Mouse (Mus musculus) intestine, postnatal 0 days (tissue): ENCODE measurements around the gene 3110009E18Rik. TPM values are rescaled to one million over a fixed set of nuclear protein-coding genes. Genes with fewer than 3 reads are reported as not detected.

Experiments
- ATAC-seq: fragments of 200-750 bp; cut with Nextera tagmentation; 2 replicates; pipeline ENCODE4 v1.8.0; 2017; ENCODE audit warnings: mild to moderate bottlenecking, moderate TSS enrichment, moderate library complexity
- H3K27ac ChIP-seq: fragments of 300-500 bp; sonication (generic); 2 replicates; pipeline ENCODE4 v1.5.1; 2014; ENCODE audit warnings: mild to moderate bottlenecking, low read depth, low read length, moderate library complexity
- H3K27me3 ChIP-seq: fragments of 300-500 bp; sonication (generic); replicated peaks from 2 replicates; pipeline ENCODE4 v1.6.1; 2014; ENCODE audit warnings: low read length, mixed read lengths; ENCODE audit not compliant: control insufficient read depth, insufficient read depth
- H3K36me3 ChIP-seq: fragments of 300-500 bp; sonication (generic); 2 replicates; pipeline ENCODE4 v1.6.1; 2014; ENCODE audit warnings: mild to moderate bottlenecking, moderate library complexity; ENCODE audit not compliant: control insufficient read depth, insufficient read depth
- H3K4me1 ChIP-seq: fragments of 300-500 bp; sonication (generic); replicated peaks from 2 replicates; pipeline ENCODE4 v1.6.1; 2014; ENCODE audit warnings: antibody characterized with exemption, low read length, mixed read lengths; ENCODE audit not compliant: control insufficient read depth, insufficient read depth
- H3K4me2 ChIP-seq: fragments of 300-500 bp; sonication (generic); replicated peaks from 2 replicates; pipeline ENCODE4 v1.6.1; 2014; ENCODE audit warnings: low read depth, mild to moderate bottlenecking, moderate library complexity
- H3K4me3 ChIP-seq: fragments of 300-500 bp; sonication (generic); 2 replicates; pipeline ENCODE4 v1.5.1; 2014; ENCODE audit warnings: low read depth, low read length
- H3K9ac ChIP-seq: fragments of 300-500 bp; sonication (generic); 2 replicates; pipeline ENCODE4 v1.6.1; 2014; ENCODE audit warnings: mild to moderate bottlenecking, low read depth, low read length
- H3K9me3 ChIP-seq: fragments of 300-500 bp; sonication (generic); 2 replicates; pipeline ENCODE4 v1.6.1; 2016; ENCODE audit warnings: mixed run types; ENCODE audit not compliant: control insufficient read depth
- CTCF ChIP-seq: sonication (generic); IDR thresholded peaks from 2 replicates; pipeline ENCODE4 v1.5.1; 2016; ENCODE audit warnings: low read depth, mild to moderate bottlenecking, control low read depth, antibody characterized with exemption, moderate library complexity
- WGBS: fragments of 180-500 bp; shearing (Covaris S2); extraction: QIAGEN DNeasy Blood & Tissue Kit; methylation state at CpG from one replicate; pipeline ENCODE4 v1.1.7; 2014; 5-methylcytosine and 5-hydroxymethylcytosine counted together
- polyA plus RNA-seq: library from polyadenylated mRNA; unstranded; fragments of >200 nt; fragmentation: Nextera tagmentation; extraction: Ambion mirVana; gene quantifications from 2 replicates; pipeline ENCODE4 v1.2.1, GENCODE M21; 2015

3110009E18Rik gene
- polyA plus RNA-seq: 8.2 and 8.7 TPM in 2 replicates

DNA sequence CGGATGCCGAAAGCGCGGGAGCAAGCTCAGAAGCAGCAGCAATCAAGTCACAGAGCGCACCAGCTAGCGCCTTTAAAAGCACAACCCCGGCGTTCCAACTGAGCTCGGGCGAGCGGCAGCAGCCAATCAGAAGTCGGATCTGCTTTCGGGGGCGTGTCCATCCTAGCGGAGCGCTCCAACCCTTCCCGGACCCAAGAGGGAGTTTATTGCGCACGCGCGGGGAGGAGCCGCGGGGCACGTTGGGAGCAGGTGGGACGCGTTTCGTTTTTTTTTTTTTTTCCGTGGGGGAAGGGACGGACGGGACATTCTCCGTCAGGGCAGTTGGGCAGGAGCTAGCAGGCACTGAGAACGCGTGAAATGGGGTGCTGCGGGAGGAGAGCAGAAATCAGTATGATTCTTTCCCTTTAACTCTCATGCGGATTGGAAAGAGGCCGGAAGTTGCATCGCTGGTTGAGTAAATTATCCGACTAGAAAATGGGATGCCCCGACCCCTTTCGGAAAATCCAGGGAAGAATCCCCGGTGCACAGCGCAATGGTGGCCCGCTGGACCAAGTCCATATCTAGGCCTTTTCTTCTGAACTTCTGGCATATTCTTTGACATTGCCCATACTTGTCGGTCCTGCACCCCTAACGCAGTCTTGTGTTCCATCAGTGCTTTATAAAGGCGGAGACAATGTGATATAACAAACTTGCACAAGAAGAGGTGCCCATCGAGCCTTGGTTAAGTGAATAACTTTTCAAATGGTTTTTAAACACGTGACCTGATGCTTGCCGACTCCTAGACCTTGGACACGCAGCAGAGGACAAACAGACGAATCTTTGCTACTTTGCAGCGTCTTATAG lies at the start of gene 3110009E18Rik, which contains the start of gene Dbi:
Gene 3110009E18Rik, plus strand, starts transcription at position 219 of the 843 bp plus-strand sequence.
Gene Dbi, minus strand, starts transcription at position 110 of the 843 bp plus-strand sequence.
- Histone ChIP-seq H3K4me2 (peak within 1 kb of the TSS; percentile 74), H3K4me3 (peak within 1 kb of the TSS; percentile 49), H3K9me3 (no peaks in the 10 kb centered on the region), H3K4me1 (0 out of 2 replicates have a peak, but pooled peaks cover 12% of the 10 kb centered on the region), H3K27me3 (no peaks in the 10 kb centered on the region), H3K27ac (peak within 1 kb of the TSS; percentile 91), H3K9ac (peak within 1 kb of the TSS; percentile 51), H3K36me3 (peaks cover 7% of the 10 kb centered on the region; the same call in 1 of the 2 replicates)
- under 1% methylated on average over 52 of the region's 52 CpGs for WGBS
- peak; percentile 44 for TF ChIP-seq CTCF
- peak; percentile 87 for ATAC-seq

DNA sequence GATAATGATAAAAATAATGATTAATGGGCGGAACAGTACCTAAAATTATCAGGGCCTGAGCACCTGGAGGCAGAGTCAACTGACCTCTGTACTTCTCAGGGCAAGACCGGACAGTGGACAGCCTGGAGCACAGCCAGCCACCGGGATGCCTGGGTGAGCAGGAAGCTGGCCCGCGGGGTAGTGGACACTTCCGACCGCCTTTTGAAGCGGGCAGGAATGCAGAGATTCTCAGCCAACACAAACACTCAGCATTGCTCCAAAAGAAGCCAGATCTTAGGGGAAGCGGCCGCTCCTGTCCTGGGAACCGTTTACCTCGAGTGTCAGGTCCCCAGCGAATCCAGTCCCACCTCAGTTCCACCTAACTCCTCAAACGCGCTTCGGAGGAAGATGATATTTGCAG lies 48.1 kb upstream of the 3110009E18Rik start:
- peak overlapping the region; percentile 96 for H3K27ac ChIP-seq

DNA sequence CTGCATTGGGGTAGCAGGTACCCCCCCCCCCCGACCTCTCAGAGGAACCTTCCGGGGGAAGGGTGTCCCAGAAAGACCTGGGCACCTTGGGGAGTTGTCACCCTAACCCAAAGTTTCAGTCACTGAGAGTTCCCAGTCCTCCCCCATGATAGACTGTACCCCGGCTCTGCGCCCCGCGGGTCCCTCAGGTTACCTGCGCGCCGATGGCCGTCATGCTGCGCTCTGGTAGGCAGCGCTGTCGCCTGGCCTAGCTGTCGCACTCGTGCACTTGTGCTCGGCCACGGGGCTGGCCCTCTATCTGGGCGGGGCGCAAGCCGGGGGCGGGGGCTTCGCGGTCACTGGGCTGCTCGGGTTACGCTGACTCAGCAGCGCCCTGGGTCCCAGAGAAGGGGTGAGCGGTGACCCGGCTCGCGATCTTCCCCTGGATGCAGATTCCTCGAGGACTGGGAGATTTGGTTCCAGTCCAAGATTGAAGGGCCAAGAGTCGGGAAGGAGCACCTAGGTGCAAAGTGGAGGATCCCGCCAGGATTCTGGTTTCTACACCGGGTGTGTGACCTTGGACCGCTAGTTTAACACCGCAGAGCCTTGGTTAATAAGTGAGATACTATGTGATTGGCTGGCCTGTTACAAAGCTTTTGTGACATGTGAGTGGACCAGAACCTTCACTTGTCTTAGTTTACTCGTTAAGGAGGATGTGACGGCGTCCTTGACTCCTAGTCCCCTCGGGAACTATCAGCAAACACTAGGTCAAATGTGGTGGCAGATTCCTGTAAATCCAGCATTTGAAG lies 47.3 kb upstream of the 3110009E18Rik start, which contains the start of gene Tmem37:
Gene Tmem37, minus strand, starts transcription at position 556 of the 788 bp plus-strand sequence.
- TF ChIP-seq CTCF: no peak; the same call in 1 of the 2 replicates
- 3% methylated on average over 40 of the region's 40 CpGs for WGBS

More for the DNA sequence above, 48.1 kb upstream of the 3110009E18Rik start:
- ATAC-seq: no peak
- peak overlapping the region; percentile 77 for H3K9ac ChIP-seq
- no peaks in the 10 kb centered on the region for H3K27me3 ChIP-seq
- TF ChIP-seq CTCF: no peak
- H3K4me3 ChIP-seq: peak overlapping the region; percentile 54
- peak overlapping the region; percentile 76 for H3K4me2 ChIP-seq
- WGBS: 5% methylated on average over 16 of the region's 16 CpGs
- H3K4me1 ChIP-seq: peaks cover 11% of the 10 kb centered on the region; the same call in 1 of the 2 replicates
- no peaks in the 10 kb centered on the region for H3K9me3 ChIP-seq
- peaks cover 5% of the 10 kb centered on the region for H3K36me3 ChIP-seq

DNA sequence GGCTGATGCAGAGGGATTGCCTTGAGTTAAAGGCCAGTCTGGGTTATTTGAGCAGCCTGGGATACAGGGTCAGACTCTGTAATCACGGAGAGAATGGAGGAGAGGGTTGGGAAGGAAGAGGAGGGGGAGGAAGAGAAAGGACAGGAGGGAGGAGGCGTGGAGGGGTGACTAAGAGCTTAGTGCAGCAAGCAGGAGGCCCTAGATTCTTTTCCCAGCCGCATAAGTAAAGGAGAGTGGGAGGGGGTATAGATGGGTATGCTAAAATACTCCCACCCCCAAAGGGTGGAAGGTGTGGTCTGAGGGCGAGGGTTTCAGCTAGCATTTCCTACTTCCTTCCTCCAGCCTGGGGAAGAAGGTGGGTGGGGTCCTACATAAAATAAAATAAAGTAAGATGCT lies 46.7 kb upstream of the 3110009E18Rik start:
- H3K27ac ChIP-seq: peak overlapping the region; percentile 96
- H3K4me3 ChIP-seq: peak overlapping the region; percentile 54
- no peak for ATAC-seq
- H3K9me3 ChIP-seq: no peaks in the 10 kb centered on the region
- H3K4me1 ChIP-seq: peaks cover 10% of the 10 kb centered on the region; the same call in 1 of the 2 replicates
- no peak for TF ChIP-seq CTCF
- H3K9ac ChIP-seq: 0 out of 2 replicates have a peak overlapping the region, but pooled peaks have one; percentile 77
- no peaks in the 10 kb centered on the region for H3K27me3 ChIP-seq
- no peaks in the 10 kb centered on the region for H3K36me3 ChIP-seq
- peak overlapping the region; percentile 76 for H3K4me2 ChIP-seq
- WGBS: 28% methylated on average over 4 of the region's 4 CpGs

More for the DNA sequence above, 47.3 kb upstream of the 3110009E18Rik start, which contains the start of gene Tmem37:
- peak; percentile 76 for ATAC-seq
- H3K9ac ChIP-seq: peak within 1 kb of the TSS; percentile 77
- H3K4me2 ChIP-seq: peak within 1 kb of the TSS; percentile 76
- peak within 1 kb of the TSS; percentile 54 for H3K4me3 ChIP-seq
- no peaks in the 10 kb centered on the region for H3K27me3 ChIP-seq
- H3K27ac ChIP-seq: peak within 1 kb of the TSS; percentile 96
- H3K4me1 ChIP-seq: peaks cover 11% of the 10 kb centered on the region; the same call in 1 of the 2 replicates
- no peaks in the 10 kb centered on the region for H3K36me3 ChIP-seq
- H3K9me3 ChIP-seq: no peaks in the 10 kb centered on the region

DNA sequence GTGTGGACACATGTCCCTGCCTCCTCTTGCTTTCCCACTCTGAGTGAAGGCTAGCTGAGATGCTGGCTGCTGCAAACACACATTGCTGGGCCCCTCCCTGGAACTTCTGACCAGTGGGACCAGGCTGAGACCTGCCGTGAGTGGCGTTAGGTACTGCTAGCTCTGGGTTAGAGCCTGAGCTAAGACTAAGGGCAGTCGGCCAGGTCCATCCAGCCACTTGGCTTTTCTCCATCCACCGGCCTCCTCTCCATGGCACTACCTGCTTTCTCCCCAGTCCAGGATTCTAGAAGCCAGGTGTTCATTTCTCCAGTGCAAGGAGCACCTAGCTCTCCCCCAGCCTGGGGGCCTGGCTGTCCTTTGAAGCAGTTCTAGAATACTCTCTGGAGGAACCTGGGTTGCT lies 46.1 kb upstream of the 3110009E18Rik start:
- no peak overlapping the region for H3K9ac ChIP-seq
- no peaks in the 10 kb centered on the region for H3K36me3 ChIP-seq
- H3K27ac ChIP-seq: peak overlapping the region; percentile 64
- H3K27me3 ChIP-seq: no peaks in the 10 kb centered on the region
- H3K9me3 ChIP-seq: no peaks in the 10 kb centered on the region
- no peak for TF ChIP-seq CTCF
- H3K4me2 ChIP-seq: peak overlapping the region; percentile 76; the same call in 1 of the 2 replicates
- WGBS: 72% methylated on average over 4 of the region's 4 CpGs
- ATAC-seq: no peak
- H3K4me1 ChIP-seq: peaks cover 6% of the 10 kb centered on the region; the same call in 1 of the 2 replicates
- no peak overlapping the region for H3K4me3 ChIP-seq

DNA sequence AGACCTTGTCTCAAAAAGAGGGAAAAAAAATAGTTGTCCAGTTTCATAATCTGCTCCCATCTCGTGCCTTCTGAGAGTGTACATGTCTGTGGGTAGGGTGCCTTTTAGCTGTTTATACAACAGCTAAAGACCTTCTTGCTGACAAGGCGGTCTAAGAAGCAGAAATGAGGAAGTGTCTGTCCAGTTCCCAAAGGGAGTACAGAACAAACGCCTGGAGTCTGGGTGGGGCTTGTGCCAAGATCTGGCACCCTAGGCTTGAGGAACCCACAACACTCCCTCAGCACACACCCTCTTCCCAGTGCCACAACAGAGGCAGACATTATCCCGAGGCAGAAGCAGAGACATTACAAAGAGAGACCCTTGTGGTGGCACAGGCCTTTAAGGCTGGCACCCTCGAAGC lies 45.5 kb upstream of the 3110009E18Rik start:
- H3K27ac ChIP-seq: 0 out of 2 replicates have a peak overlapping the region, but pooled peaks have one; percentile 36
- no peaks in the 10 kb centered on the region for H3K9me3 ChIP-seq
- H3K9ac ChIP-seq: no peak overlapping the region
- no peak for ATAC-seq
- whole genome bisulfite sequencing: 37% methylated on average over 5 of the region's 5 CpGs
- no peak overlapping the region for H3K4me2 ChIP-seq
- H3K4me3 ChIP-seq: no peak overlapping the region
- no peaks in the 10 kb centered on the region for H3K27me3 ChIP-seq
- H3K36me3 ChIP-seq: no peaks in the 10 kb centered on the region
- peaks cover 6% of the 10 kb centered on the region; the same call in 1 of the 2 replicates for H3K4me1 ChIP-seq
- no peak for TF ChIP-seq CTCF
